Mouse (Mus musculus) forebrain, embryonic 14.5 days (tissue): ENCODE measurements around the gene Eri3. TPM values are rescaled to one million over a fixed set of nuclear protein-coding genes. Genes with fewer than 3 reads are reported as not detected.

Experiments
- ATAC-seq: fragments of 200-750 bp; cut with Nextera tagmentation; 2 replicates; pipeline ENCODE4 v1.8.0; 2017; ENCODE audit warnings: mild to moderate bottlenecking, moderate library complexity
- DNase-seq: peaks from one replicate; pipeline ENCODE4 v3.0.0-alpha.2; 2015; ENCODE audit warnings: low spot score
- H3K27ac ChIP-seq: fragments of 300-500 bp; sonication (generic); 2 replicates; pipeline ENCODE4 v1.5.1; 2014; ENCODE audit warnings: low read depth, mild to moderate bottlenecking, control low read depth, low read length, moderate library complexity
- H3K27me3 ChIP-seq: fragments of 300-500 bp; sonication (generic); replicated peaks from 2 replicates; pipeline ENCODE4 v1.6.1; 2014; ENCODE audit warnings: low read length, control low read depth, mixed read lengths; ENCODE audit not compliant: control insufficient read depth, insufficient read depth
- H3K36me3 ChIP-seq: fragments of 300-500 bp; sonication (generic); 2 replicates; pipeline ENCODE4 v1.6.1; 2014; ENCODE audit warnings: low read length, control low read depth; ENCODE audit not compliant: control insufficient read depth, insufficient read depth
- H3K4me1 ChIP-seq: fragments of 300-500 bp; sonication (generic); 2 replicates; pipeline ENCODE4 v1.6.1; 2014; ENCODE audit warnings: antibody characterized with exemption, low read length, control low read depth; ENCODE audit not compliant: control insufficient read depth, insufficient read depth
- H3K4me2 ChIP-seq: fragments of 300-500 bp; sonication (generic); 2 replicates; pipeline ENCODE4 v1.6.1; 2014; ENCODE audit warnings: mild to moderate bottlenecking, control low read depth, low read length
- H3K4me3 ChIP-seq: fragments of 300-500 bp; sonication (generic); 2 replicates; pipeline ENCODE4 v1.5.1; 2014; ENCODE audit warnings: low read depth, low read length, control low read depth
- H3K9ac ChIP-seq: fragments of 300-500 bp; sonication (generic); 2 replicates; pipeline ENCODE4 v1.6.1; 2014; ENCODE audit warnings: mild to moderate bottlenecking, low read length, control low read depth, moderate library complexity
- H3K9me3 ChIP-seq: fragments of 300-500 bp; sonication (generic); replicated peaks from 2 replicates; pipeline ENCODE4 v1.6.1; 2016; ENCODE audit warnings: low read length, control low read depth, mixed read lengths; ENCODE audit not compliant: control insufficient read depth
- WGBS: fragments of 180-500 bp; shearing (Covaris S2); extraction: QIAGEN DNeasy Blood & Tissue Kit; methylation state at CpG from one replicate; pipeline ENCODE4 v1.1.7; 2014; 5-methylcytosine and 5-hydroxymethylcytosine counted together
- polyA plus RNA-seq: library from polyadenylated mRNA; unstranded; fragments of >200 nt; fragmentation: Nextera tagmentation; extraction: Ambion mirVana; gene quantifications from 2 replicates; pipeline ENCODE4 v1.2.1, GENCODE M21; 2014

The Eri3 gene
- polyA plus RNA-seq, 1 experiment from 2014 or later = 225 TPM

DNA sequence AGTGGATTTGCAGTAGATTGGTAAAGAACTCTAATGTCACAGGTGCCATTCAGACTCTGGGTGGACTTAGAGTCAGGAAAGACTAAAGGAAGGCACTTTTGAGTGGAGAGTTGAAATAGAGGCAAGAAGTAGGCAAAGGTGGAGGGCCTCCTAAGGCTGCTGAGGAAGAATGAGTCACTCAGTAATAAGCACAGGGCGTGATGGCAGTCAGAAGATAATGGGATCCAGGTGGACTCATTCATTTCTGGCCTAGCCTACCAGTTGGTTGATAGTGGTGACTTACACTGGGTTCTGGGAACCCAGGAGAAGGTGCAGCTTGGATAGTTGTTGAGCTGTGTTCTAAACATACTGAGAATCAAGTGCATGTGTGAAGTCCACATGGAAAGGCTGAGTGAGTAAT lies 91.6 kb downstream of the Eri3 start:
- peaks cover 34% of the 10 kb centered on the region for H3K4me1 ChIP-seq
- ATAC-seq (no peak), DNase-seq (no peak)
- H3K9me3 ChIP-seq = no peaks in the 10 kb centered on the region
- H3K27me3 ChIP-seq = no peaks in the 10 kb centered on the region
- 95% methylated on average over 1 of the region's 1 CpGs for WGBS
- no peak overlapping the region for H3K4me3 ChIP-seq
- H3K27ac ChIP-seq = no peak overlapping the region
- H3K4me2 ChIP-seq = no peak overlapping the region
- 0 out of 2 replicates have a peak, but pooled peaks cover 4% of the 10 kb centered on the region for H3K36me3 ChIP-seq
- H3K9ac ChIP-seq = no peak overlapping the region

DNA sequence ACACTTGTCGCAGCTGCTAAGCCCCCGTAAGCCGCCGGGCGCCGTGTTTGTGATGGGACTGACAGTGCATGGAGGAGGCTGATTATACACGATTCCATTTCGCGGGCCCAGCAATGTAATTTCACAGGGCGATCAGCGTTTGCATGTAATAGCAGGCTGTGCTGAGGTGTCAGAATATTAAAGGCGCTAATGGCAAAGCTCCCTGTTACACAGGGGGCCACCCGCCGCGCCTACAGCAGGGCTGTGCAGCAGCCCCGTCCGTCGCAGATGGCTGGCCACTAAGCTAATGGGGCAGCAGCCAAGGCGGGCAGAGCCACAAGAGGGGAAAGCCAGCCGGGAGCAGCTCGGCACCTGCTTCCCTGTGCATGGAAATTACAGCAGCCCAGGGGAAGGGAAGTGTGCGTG lies 94.9 kb downstream of the Eri3 start:
- peak overlapping the region; percentile 22 for H3K9ac ChIP-seq
- ATAC-seq = peak; percentile 91

DNA sequence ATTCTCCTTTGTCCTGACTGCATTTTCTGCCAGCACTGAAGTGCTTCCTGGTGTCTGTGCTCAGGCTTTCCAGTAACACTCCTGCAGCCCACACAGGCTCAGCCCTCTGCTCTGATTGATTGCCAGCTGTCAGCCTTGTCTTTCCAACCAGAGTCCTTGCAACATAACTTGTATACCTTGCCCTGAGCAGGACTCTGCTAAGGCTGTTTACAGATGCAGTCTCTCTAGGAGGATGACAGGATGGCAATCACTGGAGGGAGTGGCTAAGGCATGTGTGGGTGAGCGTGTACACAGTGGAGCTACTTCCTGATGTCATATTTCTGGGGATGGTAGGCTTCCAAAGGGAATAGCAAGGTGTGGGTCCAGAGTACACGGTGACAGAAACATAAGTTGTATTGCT lies 95.7 kb downstream of the Eri3 start:
- WGBS = 70% methylated on average over 2 of the region's 2 CpGs
- Histone ChIP-seq H3K4me2 (no peak overlapping the region), H3K9ac (0 out of 2 replicates have a peak overlapping the region, but pooled peaks have one; percentile 48), H3K4me1 (peaks cover 48% of the 10 kb centered on the region), H3K27me3 (no peaks in the 10 kb centered on the region), H3K4me3 (no peak overlapping the region), H3K36me3 (0 out of 2 replicates have a peak, but pooled peaks cover 4% of the 10 kb centered on the region), H3K9me3 (no peaks in the 10 kb centered on the region), H3K27ac (peak overlapping the region; percentile 88)
- no peak for DNase-seq
- ATAC-seq = 0 out of 2 replicates have a peak, but pooled peaks have one; percentile 4

More for the DNA sequence above, 94.9 kb downstream of the Eri3 start:
- H3K27me3 ChIP-seq = no peaks in the 10 kb centered on the region
- no peak overlapping the region for H3K4me3 ChIP-seq
- H3K4me1 ChIP-seq = peaks cover 48% of the 10 kb centered on the region
- H3K4me2 ChIP-seq = peak overlapping the region; percentile 40
- 0 out of 2 replicates have a peak, but pooled peaks cover 4% of the 10 kb centered on the region for H3K36me3 ChIP-seq
- peak; percentile 88 for DNase-seq
- no peaks in the 10 kb centered on the region for H3K9me3 ChIP-seq
- peak overlapping the region; percentile 88 for H3K27ac ChIP-seq
- 11% methylated on average over 22 of the region's 22 CpGs for WGBS

DNA sequence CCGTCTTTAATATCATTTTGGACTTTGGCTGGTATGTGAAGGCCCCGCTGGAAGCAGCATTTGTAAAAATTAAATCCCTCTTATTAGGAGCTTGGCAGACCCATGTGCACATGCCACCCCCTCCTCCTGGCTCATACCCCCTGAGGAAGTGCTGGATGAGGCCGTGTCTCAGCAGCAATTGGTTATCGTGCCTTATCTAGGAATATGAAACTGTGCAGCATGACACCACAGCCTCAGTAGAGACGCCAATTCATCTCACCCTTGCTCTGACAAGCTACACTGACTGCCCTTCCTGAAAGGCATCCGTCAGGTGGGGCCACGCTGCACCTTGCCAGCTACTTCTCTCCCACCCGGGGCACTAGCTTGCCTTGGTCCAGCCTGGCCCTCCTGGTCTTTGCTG lies 96.3 kb downstream of the Eri3 start:
- Histone ChIP-seq H3K27ac (peak overlapping the region; percentile 88), H3K4me3 (no peak overlapping the region), H3K9me3 (no peaks in the 10 kb centered on the region), H3K27me3 (no peaks in the 10 kb centered on the region), H3K4me1 (peaks cover 48% of the 10 kb centered on the region), H3K9ac (peak overlapping the region; percentile 48), H3K4me2 (0 out of 2 replicates have a peak overlapping the region, but pooled peaks have one; percentile 13), H3K36me3 (0 out of 2 replicates have a peak, but pooled peaks cover 1% of the 10 kb centered on the region)
- no peak for DNase-seq
- ATAC-seq = no peak
- 41% methylated on average over 8 of the region's 8 CpGs for WGBS

DNA sequence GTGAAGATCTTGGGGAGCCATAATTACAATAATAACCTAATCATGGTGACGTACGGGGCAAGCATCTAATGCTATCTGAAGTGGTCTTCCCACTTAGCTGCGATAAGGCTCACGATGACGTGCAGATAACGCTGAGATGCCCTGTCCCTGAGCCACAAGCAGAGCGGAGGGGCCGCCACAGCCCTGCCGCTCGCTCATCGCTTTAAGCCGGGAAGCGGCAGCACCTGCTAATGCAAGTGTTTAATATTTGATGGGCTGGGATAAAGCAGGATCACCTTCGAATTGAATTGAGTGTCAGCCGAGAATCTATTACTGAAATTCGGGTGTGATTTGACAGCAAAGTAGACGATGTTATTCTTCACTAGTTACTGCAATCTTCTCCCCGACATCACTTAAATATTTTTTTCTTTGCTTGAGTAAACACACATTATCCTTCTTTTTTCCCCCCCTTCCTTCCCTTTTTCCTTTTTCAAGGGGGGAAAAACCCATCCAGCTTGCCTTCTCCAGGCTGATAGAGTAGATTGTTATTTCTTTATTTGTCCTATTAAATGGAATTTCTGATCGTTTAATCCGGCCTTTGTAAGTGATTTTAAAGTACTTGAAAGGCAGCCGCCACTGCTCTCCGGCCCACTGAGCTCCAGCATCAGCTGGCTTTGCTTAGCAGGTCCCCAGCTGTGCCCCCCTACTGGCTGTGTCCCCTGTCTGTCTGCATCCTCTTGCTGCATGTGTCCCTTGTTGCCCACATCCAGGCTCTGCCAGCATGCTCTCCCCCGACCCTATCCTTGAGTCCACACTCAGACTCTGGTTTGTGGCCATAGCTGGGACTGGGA lies 97.0 kb downstream of the Eri3 start:
- no peak overlapping the region for H3K4me3 ChIP-seq
- no peaks in the 10 kb centered on the region for H3K27me3 ChIP-seq
- DNase-seq (peak; percentile 43), ATAC-seq (no peak)
- no peaks in the 10 kb centered on the region for H3K9me3 ChIP-seq
- peaks cover 52% of the 10 kb centered on the region for H3K4me1 ChIP-seq
- no peaks in the 10 kb centered on the region for H3K36me3 ChIP-seq
- 13% methylated on average over 23 of the region's 23 CpGs for WGBS
- H3K4me2 ChIP-seq = peak overlapping the region; percentile 13; the same call in 1 of the 2 replicates
- peak overlapping the region; percentile 88 for H3K27ac ChIP-seq
- peak overlapping the region; percentile 48 for H3K9ac ChIP-seq

DNA sequence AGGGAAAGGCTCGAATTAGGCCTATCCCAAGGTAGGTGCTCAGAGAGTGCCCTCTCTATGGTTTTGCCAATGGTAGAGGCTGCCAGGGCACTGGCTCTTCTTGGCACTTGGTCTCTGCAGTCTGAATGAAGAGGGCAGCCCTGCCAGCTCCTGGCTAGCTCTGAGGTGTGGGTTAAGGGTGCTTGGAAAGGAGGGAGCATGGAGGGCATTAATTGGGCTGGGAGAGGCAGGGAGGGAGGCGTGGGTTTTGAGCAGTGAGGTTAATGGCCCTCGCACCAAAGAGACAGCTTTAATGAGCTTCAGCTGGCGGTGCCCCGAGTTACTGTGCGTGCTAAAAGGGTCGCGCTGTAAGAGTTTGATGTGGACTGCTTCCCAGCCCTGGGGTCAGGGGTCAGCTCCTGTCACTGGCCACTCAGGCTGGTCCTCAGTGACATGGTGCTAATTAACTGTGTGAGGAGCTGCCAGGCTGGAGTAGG lies 101.5 kb downstream of the Eri3 start:
- H3K27ac ChIP-seq = peak overlapping the region; percentile 49

DNA sequence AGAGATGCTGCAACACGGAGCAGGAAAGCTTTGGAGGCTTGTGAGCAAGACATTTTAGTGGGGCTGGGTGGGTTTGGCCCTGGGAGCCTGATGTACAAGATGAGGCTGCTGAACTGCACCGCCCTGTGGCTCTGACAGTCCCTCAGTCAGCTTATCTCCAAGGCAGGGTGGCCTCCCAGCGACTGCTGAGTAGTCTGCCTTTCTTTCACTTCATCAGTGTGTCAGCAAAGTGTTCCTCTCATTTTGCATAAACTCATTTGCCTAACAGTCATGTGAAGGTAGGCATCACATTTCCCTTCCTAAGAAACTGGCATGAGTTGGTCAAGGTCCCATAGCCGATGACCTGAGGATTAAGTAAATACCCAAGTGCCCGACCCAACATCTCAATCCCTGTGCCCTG lies 102.6 kb downstream of the Eri3 start:
- 50% methylated on average over 5 of the region's 5 CpGs for WGBS
- Histone ChIP-seq H3K27me3 (no peaks in the 10 kb centered on the region), H3K4me1 (peaks cover 57% of the 10 kb centered on the region), H3K9me3 (no peaks in the 10 kb centered on the region), H3K4me3 (no peak overlapping the region), H3K9ac (no peak overlapping the region), H3K36me3 (no peaks in the 10 kb centered on the region), H3K4me2 (no peak overlapping the region), H3K27ac (no peak overlapping the region)
- no peak for DNase-seq
- no peak for ATAC-seq

More for the DNA sequence above, 101.5 kb downstream of the Eri3 start:
- Histone ChIP-seq H3K4me3 (no peak overlapping the region), H3K4me1 (peaks cover 56% of the 10 kb centered on the region), H3K4me2 (no peak overlapping the region), H3K9ac (0 out of 2 replicates have a peak overlapping the region, but pooled peaks have one; percentile 1), H3K27me3 (no peaks in the 10 kb centered on the region), H3K36me3 (no peaks in the 10 kb centered on the region), H3K9me3 (no peaks in the 10 kb centered on the region)
- WGBS = 10% methylated on average over 8 of the region's 8 CpGs
- DNase-seq (peak; percentile 70), ATAC-seq (peak; percentile 33; the same call in 1 of the 2 replicates)

DNA sequence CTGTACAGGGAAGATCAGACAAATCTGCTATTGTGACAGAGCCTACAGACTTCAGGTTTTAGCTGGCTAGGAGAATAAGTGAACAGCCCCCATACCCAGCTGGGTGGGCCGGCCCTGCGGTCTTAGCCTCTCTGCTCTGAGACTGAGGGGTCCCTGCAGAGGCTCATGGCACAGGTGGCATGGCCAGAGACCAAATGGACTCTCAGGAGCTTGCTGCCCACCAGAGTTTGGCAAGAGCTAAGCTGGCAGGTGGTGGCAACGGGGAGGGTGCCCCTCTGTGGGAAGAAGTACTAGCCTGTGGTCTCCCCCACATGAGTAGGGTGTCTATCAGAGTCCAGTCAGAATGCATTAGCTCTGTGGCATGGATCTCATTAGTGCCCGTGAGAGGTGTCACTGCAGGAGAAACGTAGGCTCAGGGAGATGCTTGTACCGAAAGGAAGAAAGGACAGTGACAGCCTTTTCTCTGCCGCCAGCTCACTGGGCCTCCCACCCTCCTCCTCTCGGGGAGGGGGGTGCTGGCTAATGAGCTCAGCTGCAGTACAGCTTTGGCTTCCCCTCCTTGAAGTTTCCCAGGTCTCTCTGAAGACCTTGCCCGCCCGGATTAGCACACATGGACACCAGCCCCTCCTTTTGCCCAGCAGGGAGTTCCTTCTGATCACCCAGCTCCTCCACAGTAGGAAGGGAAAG lies 104.0 kb downstream of the Eri3 start:
- H3K4me3 ChIP-seq = no peak overlapping the region
- no peaks in the 10 kb centered on the region for H3K9me3 ChIP-seq
- peaks cover 53% of the 10 kb centered on the region for H3K4me1 ChIP-seq
- peak; percentile 66 for DNase-seq
- H3K9ac ChIP-seq = 0 out of 2 replicates have a peak overlapping the region, but pooled peaks have one; percentile 29
- peak; percentile 27 for ATAC-seq
- no peaks in the 10 kb centered on the region for H3K36me3 ChIP-seq
- H3K27me3 ChIP-seq = no peaks in the 10 kb centered on the region
- H3K27ac ChIP-seq = peak overlapping the region; percentile 72
- no peak overlapping the region for H3K4me2 ChIP-seq
- 6% methylated on average over 10 of the region's 10 CpGs for WGBS
